Mouse (Mus musculus): Measurements from ENCODE around the gene Gpr141. TPM values are rescaled to one million over a fixed set of nuclear protein-coding genes. Genes with fewer than 3 reads are reported as not detected.

Gpr141 gene
- polyA plus RNA-seq, 1 experiment from 2014 or later, result 0.77 TPM

DNA sequence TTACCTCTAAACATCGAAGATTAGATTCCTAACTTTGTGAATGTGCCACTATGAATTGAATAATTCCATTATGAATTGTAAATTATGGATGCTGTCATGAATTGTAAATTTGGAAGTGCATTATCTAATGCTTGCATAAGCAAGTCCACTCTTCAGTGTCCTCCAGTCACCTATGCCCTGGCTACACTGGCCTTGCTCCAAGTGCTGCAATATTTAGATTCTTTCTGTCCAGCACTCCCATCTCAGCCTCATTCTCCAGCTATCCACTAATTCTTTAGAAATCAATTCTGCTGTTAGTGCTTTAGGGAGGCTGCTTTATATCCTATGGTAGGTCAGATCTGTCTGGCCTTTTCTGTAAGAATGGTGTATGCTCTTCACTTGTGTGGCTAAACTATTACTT lies 60.8 kb downstream of the Gpr141 start:
- no peak overlapping the region for H3K27ac ChIP-seq (ENCODE audit: low read length)
- no peak for ATAC-seq (ENCODE audit: low read depth)
- no peak overlapping the region for H3K9ac ChIP-seq (ENCODE audit: low read length)
- no peaks in the 10 kb centered on the region for H3K4me1 ChIP-seq (replicated peaks; ENCODE audit: control insufficient read depth, insufficient read depth, low read length)
- H3K4me3 ChIP-seq (ENCODE audit: low read length), result no peak overlapping the region
- no peaks in the 10 kb centered on the region for H3K9me3 ChIP-seq (ENCODE audit: control insufficient read depth, low read length)
- no peak overlapping the region for H3K4me2 ChIP-seq (ENCODE audit: low read depth, low read length)
- no peaks in the 10 kb centered on the region for H3K36me3 ChIP-seq (ENCODE audit: control insufficient read depth, insufficient read depth, low read length)
- WGBS, result 85% methylated on average over 1 of the region's 1 CpGs
- no peaks in the 10 kb centered on the region for H3K27me3 ChIP-seq (ENCODE audit: control insufficient read depth, insufficient read depth, low read depth, low read length)

DNA sequence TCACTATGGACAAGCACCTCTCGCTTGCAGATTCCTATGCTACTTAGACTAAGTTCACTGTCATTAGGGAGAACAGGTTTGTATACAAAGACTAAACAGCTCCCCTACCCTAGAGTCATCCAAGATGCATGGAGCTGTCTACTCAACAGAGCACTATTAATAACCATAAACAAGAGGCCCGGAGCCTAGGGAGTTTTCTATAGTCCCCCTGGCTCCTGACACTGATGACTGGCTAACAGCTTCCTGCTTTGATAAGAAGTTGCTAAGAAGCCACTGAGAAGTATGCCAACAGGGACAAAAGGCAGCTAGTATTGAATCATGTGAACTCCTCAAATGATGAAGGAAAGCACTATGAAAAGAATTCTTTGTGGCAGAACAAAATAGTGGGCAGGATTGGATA lies 78.3 kb downstream of the Gpr141 start:
- no peaks in the 10 kb centered on the region for H3K27me3 ChIP-seq (ENCODE audit: control insufficient read depth, insufficient read depth, low read depth, low read length)
- no peak overlapping the region for H3K4me3 ChIP-seq (ENCODE audit: low read length)
- no peaks in the 10 kb centered on the region for H3K4me1 ChIP-seq (replicated peaks; ENCODE audit: control insufficient read depth, insufficient read depth, low read length)
- WGBS, result 55% methylated on average over 2 of the region's 2 CpGs
- H3K27ac ChIP-seq (ENCODE audit: low read length), result no peak overlapping the region
- no peak overlapping the region for H3K9ac ChIP-seq (ENCODE audit: low read length)
- no peak overlapping the region for H3K4me2 ChIP-seq (ENCODE audit: low read depth, low read length)
- no peaks in the 10 kb centered on the region for H3K36me3 ChIP-seq (ENCODE audit: control insufficient read depth, insufficient read depth, low read length)
- no peaks in the 10 kb centered on the region for H3K9me3 ChIP-seq (ENCODE audit: control insufficient read depth, low read length)
- no peak for ATAC-seq (ENCODE audit: low read depth)

DNA sequence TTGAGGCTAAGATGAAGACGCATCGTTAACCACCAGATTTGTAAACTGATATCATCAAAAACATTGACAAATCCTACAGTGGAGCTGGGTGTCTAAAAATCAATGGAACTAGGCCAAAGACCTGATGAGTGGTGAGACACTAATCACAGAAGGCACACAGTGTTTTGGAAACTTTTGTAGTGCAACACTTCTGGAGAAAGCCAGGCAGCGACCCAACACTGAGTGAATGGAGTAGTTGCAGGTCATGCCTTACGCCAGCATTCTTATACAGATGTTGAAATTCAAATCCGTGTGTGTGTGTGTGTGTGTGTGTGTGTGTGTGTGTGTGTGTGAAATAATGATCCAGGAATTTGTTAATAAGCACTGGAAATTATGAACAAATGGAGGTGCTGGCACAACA lies 79.5 kb downstream of the Gpr141 start:
- 74% methylated on average over 5 of the region's 5 CpGs for whole genome bisulfite sequencing
- ATAC-seq (ENCODE audit: low read depth), result 0 out of 2 replicates have a peak, but pooled peaks have one; percentile 38
- H3K4me1 ChIP-seq (replicated peaks; ENCODE audit: control insufficient read depth, insufficient read depth, low read length), result no peaks in the 10 kb centered on the region

DNA sequence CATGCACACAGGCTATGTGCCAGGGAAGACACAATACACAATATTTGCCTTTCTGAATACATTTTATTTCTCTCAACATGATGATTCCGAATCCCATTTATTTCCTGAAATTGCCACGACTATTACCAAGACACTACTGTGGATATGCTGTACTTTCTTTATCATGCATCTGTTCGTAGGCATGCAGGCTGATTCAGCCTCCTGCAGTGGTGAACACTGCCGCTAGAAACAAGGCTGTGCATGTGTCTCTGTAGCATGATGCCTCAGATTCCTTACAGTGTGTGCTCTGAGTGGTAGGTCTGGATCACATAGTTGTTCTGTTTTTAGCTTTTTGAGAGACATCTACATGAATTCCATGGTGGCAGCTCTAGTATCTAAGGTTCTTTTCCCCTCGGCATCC lies 89.5 kb downstream of the Gpr141 start:
- no peak overlapping the region for H3K27ac ChIP-seq (ENCODE audit: low read length)
- no peak for ATAC-seq (ENCODE audit: low read depth)
- H3K27me3 ChIP-seq (ENCODE audit: control insufficient read depth, insufficient read depth, low read depth, low read length), result no peaks in the 10 kb centered on the region
- no peak overlapping the region for H3K4me3 ChIP-seq (ENCODE audit: low read length)
- H3K4me2 ChIP-seq (ENCODE audit: low read depth, low read length), result no peak overlapping the region
- H3K9me3 ChIP-seq (ENCODE audit: control insufficient read depth, low read length), result no peaks in the 10 kb centered on the region
- 82% methylated on average over 5 of the region's 5 CpGs for WGBS
- H3K36me3 ChIP-seq (ENCODE audit: control insufficient read depth, insufficient read depth, low read length), result no peaks in the 10 kb centered on the region
- no peak overlapping the region for H3K9ac ChIP-seq (ENCODE audit: low read length)
- no peaks in the 10 kb centered on the region for H3K4me1 ChIP-seq (replicated peaks; ENCODE audit: control insufficient read depth, insufficient read depth, low read length)

More for the DNA sequence above, 79.5 kb downstream of the Gpr141 start:
- H3K9me3 ChIP-seq (ENCODE audit: control insufficient read depth, low read length), result no peaks in the 10 kb centered on the region
- H3K9ac ChIP-seq (ENCODE audit: low read length), result no peak overlapping the region
- no peaks in the 10 kb centered on the region for H3K27me3 ChIP-seq (ENCODE audit: control insufficient read depth, insufficient read depth, low read depth, low read length)
- no peak overlapping the region for H3K27ac ChIP-seq (ENCODE audit: low read length)
- H3K36me3 ChIP-seq (ENCODE audit: control insufficient read depth, insufficient read depth, low read length), result no peaks in the 10 kb centered on the region
- no peak overlapping the region for H3K4me3 ChIP-seq (ENCODE audit: low read length)
- no peak overlapping the region for H3K4me2 ChIP-seq (ENCODE audit: low read depth, low read length)

DNA sequence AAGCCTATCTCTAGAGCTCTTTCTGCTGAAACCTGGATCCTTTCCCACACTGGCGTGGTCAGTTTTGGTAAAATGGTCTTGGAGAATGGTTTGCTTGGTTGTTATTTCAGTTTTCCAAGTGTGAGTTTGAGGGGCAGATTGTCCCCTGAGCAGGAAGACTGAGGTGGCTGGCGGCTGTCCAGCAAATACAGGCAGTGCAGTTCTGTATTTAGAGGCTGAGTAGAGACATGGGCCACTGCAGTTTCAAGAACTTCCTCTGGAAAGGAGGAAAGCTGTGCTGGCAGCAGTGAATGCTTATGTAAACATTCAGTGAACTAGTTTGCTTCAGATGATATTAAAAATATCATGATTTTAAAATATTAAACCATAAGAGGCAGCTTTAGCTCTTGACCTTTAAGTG lies 93.2 kb downstream of the Gpr141 start:
- H3K9me3 ChIP-seq (ENCODE audit: control insufficient read depth, low read length), result no peaks in the 10 kb centered on the region
- H3K4me3 ChIP-seq (ENCODE audit: low read length), result no peak overlapping the region
- no peak overlapping the region for H3K4me2 ChIP-seq (ENCODE audit: low read depth, low read length)
- no peaks in the 10 kb centered on the region for H3K4me1 ChIP-seq (replicated peaks; ENCODE audit: control insufficient read depth, insufficient read depth, low read length)
- no peaks in the 10 kb centered on the region for H3K36me3 ChIP-seq (ENCODE audit: control insufficient read depth, insufficient read depth, low read length)
- 24% methylated on average over 2 of the region's 2 CpGs for WGBS
- H3K9ac ChIP-seq (ENCODE audit: low read length), result no peak overlapping the region
- peak; percentile 76 for ATAC-seq (ENCODE audit: low read depth)
- H3K27me3 ChIP-seq (ENCODE audit: control insufficient read depth, insufficient read depth, low read depth, low read length), result no peaks in the 10 kb centered on the region
- peak overlapping the region; percentile 44 for H3K27ac ChIP-seq (ENCODE audit: low read length)

DNA sequence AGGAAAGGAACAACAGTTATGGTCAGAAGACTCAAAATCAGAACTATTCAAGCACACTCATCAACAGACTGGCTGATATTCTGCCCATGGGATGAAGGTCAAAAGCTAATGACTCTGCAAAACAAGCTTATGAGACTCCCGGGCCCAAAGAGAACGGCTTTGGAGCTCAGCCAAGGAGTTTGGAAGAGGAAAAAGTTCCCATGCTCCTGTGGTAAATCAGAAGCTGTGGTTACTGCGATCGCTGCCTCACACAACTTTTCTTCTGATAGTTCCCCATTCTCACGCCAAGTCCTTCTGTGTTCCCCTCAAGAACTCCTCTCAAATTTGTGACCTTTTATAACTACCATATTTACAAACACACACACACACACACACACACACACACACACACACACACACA lies 105.1 kb downstream of the Gpr141 start:
- WGBS, result 38% methylated on average over 5 of the region's 5 CpGs
- H3K27ac ChIP-seq (ENCODE audit: low read length), result no peak overlapping the region; the same call in 1 of the 2 replicates
- no peak overlapping the region for H3K9ac ChIP-seq (ENCODE audit: low read length)
- no peak; the same call in 1 of the 2 replicates for ATAC-seq (ENCODE audit: low read depth)
- no peaks in the 10 kb centered on the region for H3K27me3 ChIP-seq (ENCODE audit: control insufficient read depth, insufficient read depth, low read depth, low read length)
- H3K36me3 ChIP-seq (ENCODE audit: control insufficient read depth, insufficient read depth, low read length), result no peaks in the 10 kb centered on the region
- peaks cover 7% of the 10 kb centered on the region for H3K4me1 ChIP-seq (replicated peaks; ENCODE audit: control insufficient read depth, insufficient read depth, low read length)
- no peaks in the 10 kb centered on the region for H3K9me3 ChIP-seq (ENCODE audit: control insufficient read depth, low read length)
- H3K4me2 ChIP-seq (ENCODE audit: low read depth, low read length), result no peak overlapping the region
- no peak overlapping the region for H3K4me3 ChIP-seq (ENCODE audit: low read length)

DNA sequence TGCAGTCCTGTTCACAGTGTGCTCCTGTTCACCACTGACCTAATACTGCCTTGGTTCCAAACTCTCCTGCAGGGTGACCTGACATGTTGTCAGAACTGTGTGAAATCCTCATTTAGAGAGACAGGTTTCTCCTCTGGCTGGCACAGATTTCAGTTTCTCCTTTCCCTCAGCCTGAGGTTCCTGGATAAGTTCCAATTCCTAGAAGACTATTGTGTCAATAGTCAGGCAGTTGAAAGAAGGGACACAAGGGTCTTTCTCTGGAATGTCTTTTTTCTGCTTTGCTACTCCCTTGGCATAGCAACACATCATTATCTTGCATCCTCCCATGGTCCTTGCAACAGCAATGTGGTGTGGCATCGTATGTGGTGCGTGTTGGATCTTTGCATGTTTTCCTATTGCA lies 106.9 kb downstream of the Gpr141 start:
- no peaks in the 10 kb centered on the region for H3K9me3 ChIP-seq (ENCODE audit: control insufficient read depth, low read length)
- H3K27ac ChIP-seq (ENCODE audit: low read length), result no peak overlapping the region
- no peaks in the 10 kb centered on the region for H3K36me3 ChIP-seq (ENCODE audit: control insufficient read depth, insufficient read depth, low read length)
- H3K27me3 ChIP-seq (ENCODE audit: control insufficient read depth, insufficient read depth, low read depth, low read length), result no peaks in the 10 kb centered on the region
- no peak overlapping the region for H3K9ac ChIP-seq (ENCODE audit: low read length)
- no peak overlapping the region for H3K4me2 ChIP-seq (ENCODE audit: low read depth, low read length)
- 59% methylated on average over 2 of the region's 2 CpGs for WGBS
- H3K4me3 ChIP-seq (ENCODE audit: low read length), result no peak overlapping the region
- ATAC-seq (ENCODE audit: low read depth), result no peak
- peaks cover 7% of the 10 kb centered on the region for H3K4me1 ChIP-seq (replicated peaks; ENCODE audit: control insufficient read depth, insufficient read depth, low read length)

DNA sequence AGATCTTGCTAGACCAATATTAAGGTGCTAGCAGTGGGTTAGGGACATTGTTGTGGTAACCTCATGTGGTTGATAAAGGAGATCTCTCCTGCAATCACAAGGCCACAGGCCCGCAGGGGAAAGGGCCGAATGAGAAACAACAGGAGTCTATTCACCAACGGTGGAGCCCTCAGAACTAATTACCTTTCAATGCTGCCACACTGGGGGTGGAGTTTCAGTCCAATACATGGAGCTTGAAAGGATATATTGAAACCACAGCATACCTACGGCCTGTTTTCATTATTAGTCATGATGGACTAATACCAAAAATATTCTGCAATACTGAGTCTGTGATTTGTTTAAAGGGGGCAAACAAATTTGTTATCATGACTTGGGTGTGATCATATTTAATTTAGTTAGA lies 120.3 kb downstream of the Gpr141 start:
- Histone ChIP-seq H3K4me3 (ENCODE audit: low read length) (no peak overlapping the region), H3K9me3 (ENCODE audit: control insufficient read depth, low read length) (no peaks in the 10 kb centered on the region), H3K4me2 (ENCODE audit: low read depth, low read length) (no peak overlapping the region), H3K27me3 (ENCODE audit: control insufficient read depth, insufficient read depth, low read depth, low read length) (no peaks in the 10 kb centered on the region), H3K9ac (ENCODE audit: low read length) (no peak overlapping the region), H3K27ac (ENCODE audit: low read length) (no peak overlapping the region), H3K36me3 (ENCODE audit: control insufficient read depth, insufficient read depth, low read length) (no peaks in the 10 kb centered on the region), H3K4me1 (replicated peaks; ENCODE audit: control insufficient read depth, insufficient read depth, low read length) (peaks cover 7% of the 10 kb centered on the region; the same call in 1 of the 2 replicates)
- 69% methylated on average over 4 of the region's 4 CpGs for WGBS
- ATAC-seq (ENCODE audit: low read depth), result no peak

DNA sequence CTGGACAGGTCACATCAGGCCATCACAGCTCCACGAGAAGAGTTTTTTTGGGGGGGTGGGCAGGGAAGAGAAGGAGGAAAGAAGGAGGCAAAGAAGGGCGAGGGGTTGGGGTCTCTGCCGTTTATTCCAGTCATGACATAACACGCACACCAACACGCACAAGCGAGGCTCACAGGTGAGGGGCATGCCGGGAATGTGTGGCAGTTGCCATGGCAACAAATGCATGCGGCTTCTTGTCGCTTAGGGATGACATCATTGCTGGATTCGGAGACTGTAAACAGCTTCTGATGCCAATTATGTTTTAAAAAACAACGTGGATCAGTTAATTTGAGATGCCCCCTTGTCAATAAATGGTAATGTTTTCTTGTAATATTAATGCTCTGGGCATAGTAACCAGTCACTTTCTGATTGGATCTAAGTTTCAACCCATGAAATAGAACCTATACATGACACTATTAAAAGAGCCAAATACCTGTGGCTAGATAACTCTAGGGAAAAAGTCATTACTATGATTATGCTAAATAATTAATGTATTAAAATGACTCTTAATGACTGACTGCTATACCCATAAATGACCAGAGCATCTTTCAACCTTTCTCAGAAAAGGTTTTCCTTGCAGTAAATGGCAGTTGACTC lies 122.5 kb downstream of the Gpr141 start:
- no peak for ATAC-seq (ENCODE audit: low read depth)
- H3K4me2 ChIP-seq (ENCODE audit: low read depth, low read length), result no peak overlapping the region

More for the DNA sequence above, 122.5 kb downstream of the Gpr141 start:
- Histone ChIP-seq H3K27ac (ENCODE audit: low read length) (no peak overlapping the region), H3K4me1 (replicated peaks; ENCODE audit: control insufficient read depth, insufficient read depth, low read length) (peaks cover 7% of the 10 kb centered on the region; the same call in 1 of the 2 replicates), H3K4me3 (ENCODE audit: low read length) (no peak overlapping the region), H3K36me3 (ENCODE audit: control insufficient read depth, insufficient read depth, low read length) (no peaks in the 10 kb centered on the region), H3K27me3 (ENCODE audit: control insufficient read depth, insufficient read depth, low read depth, low read length) (no peaks in the 10 kb centered on the region), H3K9ac (ENCODE audit: low read length) (no peak overlapping the region), H3K9me3 (ENCODE audit: control insufficient read depth, low read length) (no peaks in the 10 kb centered on the region)
- WGBS, result 66% methylated on average over 11 of the region's 11 CpGs

All from lung, embryonic 16.5 days (tissue).